Mouse (Mus musculus) midbrain, postnatal 0 days (tissue): Measurements from ENCODE around the gene Npm1. TPM values are rescaled to one million over a fixed set of nuclear protein-coding genes. Genes with fewer than 3 reads are reported as not detected.

ENCODE experiments used
- ATAC-seq: fragments of 200-750 bp; cut with Nextera tagmentation; 2 replicates; pipeline ENCODE4 v1.8.0; 2017; ENCODE audit warnings: moderate number of reproducible peaks, mild to moderate bottlenecking, moderate TSS enrichment, moderate library complexity; ENCODE audit not compliant: low FRiP score
- DNase-seq: peaks from one replicate; pipeline ENCODE4 v3.0.0-alpha.2; 2015; ENCODE audit warnings: low spot score
- H3K27ac ChIP-seq: fragments of 300-500 bp; sonication (generic); 2 replicates; pipeline ENCODE4 v1.5.1; 2014; ENCODE audit warnings: low read depth, mild to moderate bottlenecking, low read length, mixed read lengths
- H3K27me3 ChIP-seq: fragments of 300-500 bp; sonication (generic); 2 replicates; pipeline ENCODE4 v1.6.1; 2014; ENCODE audit warnings: low read length, control low read depth, mixed read lengths; ENCODE audit not compliant: insufficient read depth
- H3K36me3 ChIP-seq: fragments of 300-500 bp; sonication (generic); 2 replicates; pipeline ENCODE4 v1.6.1; 2014; ENCODE audit warnings: low read length, control low read depth, mixed read lengths; ENCODE audit not compliant: insufficient read depth
- H3K4me1 ChIP-seq: fragments of 300-500 bp; sonication (generic); 2 replicates; pipeline ENCODE4 v1.6.1; 2014; ENCODE audit warnings: mild to moderate bottlenecking, control low read depth, antibody characterized with exemption, low read length, mixed read lengths; ENCODE audit not compliant: insufficient read depth
- H3K4me2 ChIP-seq: fragments of 300-500 bp; sonication (generic); 2 replicates; pipeline ENCODE4 v1.6.1; 2014; ENCODE audit warnings: low read depth, mild to moderate bottlenecking, low read length, mixed read lengths; ENCODE audit not compliant: poor library complexity, severe bottlenecking
- H3K4me3 ChIP-seq: fragments of 300-500 bp; sonication (generic); 2 replicates; pipeline ENCODE4 v1.5.1; 2014; ENCODE audit warnings: low read depth, mild to moderate bottlenecking, low read length, moderate library complexity
- H3K9ac ChIP-seq: fragments of 300-500 bp; sonication (generic); replicated peaks from 2 replicates; pipeline ENCODE4 v1.6.1; 2014; ENCODE audit warnings: mild to moderate bottlenecking, low read length, moderate library complexity, mixed read lengths; ENCODE audit not compliant: poor library complexity, severe bottlenecking
- H3K9me3 ChIP-seq: fragments of 300-500 bp; sonication (generic); 2 replicates; pipeline ENCODE4 v1.6.1; 2016; ENCODE audit warnings: low read length, control low read depth
- CTCF ChIP-seq: IDR thresholded peaks from 2 replicates; pipeline ENCODE4 v1.5.1; 2016; ENCODE audit warnings: antibody characterized with exemption, mild to moderate bottlenecking
- WGBS: fragments of 180-500 bp; shearing (Covaris S2); extraction: QIAGEN DNeasy Blood & Tissue Kit; methylation state at CpG from one replicate; pipeline ENCODE4 v1.1.7; 2014; 5-methylcytosine and 5-hydroxymethylcytosine counted together
- polyA plus RNA-seq: library from polyadenylated mRNA; unstranded; fragments of >200 nt; fragmentation: Nextera tagmentation; extraction: Ambion mirVana; gene quantifications from 2 replicates; pipeline ENCODE4 v1.2.1, GENCODE M21; 2015
- total RNA-seq: library from RNA; depleted of rRNA; stranded (reverse); fragments of >200 nt; gene quantifications from 2 replicates; pipeline ENCODE4 v1.2.3, GENCODE M21; 2014; rRNA removed

The Npm1 gene
- total and polyA plus RNA-seq, 2 experiments from 2014 or later = 303 to 334 TPM

GRCm38 (mm10) chr11:33110111-33110510 lies 52.9 kb downstream of the Npm1 start:
- Histone ChIP-seq H3K9me3 (no peaks in the 10 kb centered on the region), H3K36me3 (no peaks in the 10 kb centered on the region), H3K9ac (no peak overlapping the region), H3K27ac (no peak overlapping the region), H3K4me2 (no peak overlapping the region), H3K27me3 (no peaks in the 10 kb centered on the region), H3K4me1 (no peaks in the 10 kb centered on the region), H3K4me3 (no peak overlapping the region)
- DNase-seq (no peak), ATAC-seq (no peak)
- no peak for TF ChIP-seq CTCF
- 85% methylated on average over 2 of the region's 2 CpGs for WGBS

DNA sequence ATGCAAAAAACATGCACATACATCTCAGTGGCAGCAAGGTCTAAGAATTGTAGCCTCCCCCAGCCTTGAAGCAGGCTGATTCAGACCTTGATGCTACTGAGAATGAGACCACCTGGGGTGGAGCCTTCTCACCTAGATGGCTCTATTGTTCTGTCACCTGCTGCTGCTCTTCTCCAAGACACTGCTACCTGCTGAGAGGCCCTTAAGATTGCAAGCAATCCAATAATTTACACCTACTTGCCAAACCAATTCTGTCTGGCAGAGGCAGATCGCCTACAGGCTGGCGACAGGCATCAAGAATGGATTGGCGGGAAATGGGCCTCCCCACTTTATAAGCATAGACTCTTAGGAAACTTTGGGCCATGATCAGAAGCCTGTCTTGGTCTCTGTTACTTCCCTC lies 55.5 kb downstream of the Npm1 start:
- Histone ChIP-seq H3K4me3 (no peak overlapping the region), H3K4me2 (no peak overlapping the region), H3K36me3 (no peaks in the 10 kb centered on the region), H3K4me1 (no peaks in the 10 kb centered on the region), H3K9ac (no peak overlapping the region), H3K27me3 (no peaks in the 10 kb centered on the region), H3K27ac (no peak overlapping the region), H3K9me3 (no peaks in the 10 kb centered on the region)
- DNase-seq (no peak), ATAC-seq (no peak)
- WGBS = 61% methylated on average over 3 of the region's 3 CpGs
- TF ChIP-seq CTCF = no peak

- no peaks in the 10 kb centered on the region for H3K27me3 ChIP-seq
- H3K4me1 ChIP-seq = no peaks in the 10 kb centered on the region
- no peaks in the 10 kb centered on the region for H3K36me3 ChIP-seq
- no peak overlapping the region for H3K4me3 ChIP-seq
- no peak overlapping the region for H3K9ac ChIP-seq
- H3K9me3 ChIP-seq = no peaks in the 10 kb centered on the region
- ATAC-seq = peak; percentile 49; the same call in 1 of the 2 replicates
- peak; percentile 72 for DNase-seq
- no peak for TF ChIP-seq CTCF
- no peak overlapping the region for H3K4me2 ChIP-seq
- no peak overlapping the region for H3K27ac ChIP-seq
- WGBS = 70% methylated on average over 8 of the region's 8 CpGs
Measured at GRCm38 (mm10) chr11:33104911-33105316, 58.1 kb downstream of the Npm1 start.

DNA sequence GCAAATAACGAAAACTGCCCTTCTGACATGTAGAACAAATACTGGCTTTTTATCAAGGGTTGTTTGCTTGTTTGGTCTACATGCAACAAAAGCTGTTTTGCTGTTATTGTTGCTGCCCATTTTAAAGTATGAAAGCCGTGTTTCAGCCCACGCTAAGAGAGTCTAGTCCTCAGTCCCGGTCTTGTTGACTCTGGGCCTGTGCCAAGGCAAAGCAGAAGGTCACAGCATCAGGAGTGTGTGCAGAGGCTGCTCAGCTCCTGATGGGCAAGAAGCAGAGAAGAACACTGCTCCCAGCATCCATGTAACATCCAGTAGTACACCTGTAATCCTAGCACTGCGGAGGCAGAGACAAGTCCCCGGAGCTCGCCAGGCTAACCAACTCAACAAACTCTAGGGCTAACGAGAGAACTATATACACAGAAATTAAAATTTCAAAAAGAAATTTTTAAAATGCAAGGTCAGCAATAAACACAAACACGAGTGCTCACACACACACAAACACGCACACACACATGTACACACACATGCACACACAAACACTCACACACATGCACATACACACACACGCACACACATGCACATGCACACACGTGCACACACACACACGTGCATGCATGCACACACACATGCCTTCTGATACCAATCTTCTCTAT lies 59.6 kb downstream of the Npm1 start:
- H3K4me2 ChIP-seq = no peak overlapping the region
- no peak for TF ChIP-seq CTCF
- no peaks in the 10 kb centered on the region for H3K9me3 ChIP-seq
- no peak overlapping the region for H3K9ac ChIP-seq
- ATAC-seq (no peak), DNase-seq (no peak)
- no peak overlapping the region for H3K27ac ChIP-seq
- no peaks in the 10 kb centered on the region for H3K36me3 ChIP-seq
- H3K27me3 ChIP-seq = no peaks in the 10 kb centered on the region
- H3K4me1 ChIP-seq = no peaks in the 10 kb centered on the region
- WGBS = 90% methylated on average over 13 of the region's 13 CpGs
- no peak overlapping the region for H3K4me3 ChIP-seq

Other genes with a start within 250 kb of the Npm1 start
- gene Fgf18, start 15.8 kb downstream of the Npm1 start, total RNA-seq = 6.7 and 10.8 TPM in 2 replicates
- 6.5 and 7.7 TPM in 2 replicates for gene Fgf18, start 15.8 kb downstream of the Npm1 start, polyA plus RNA-seq
- 2.5 and 7.2 TPM in 2 replicates for gene Tlx3, start 40.4 kb upstream of the Npm1 start, total RNA-seq
- gene Tlx3, start 40.4 kb upstream of the Npm1 start, polyA plus RNA-seq = 0.22 TPM in 1 of 2 replicates, not detected in the other
- 0.88 TPM in 1 of 2 replicates, not detected in the other for gene Gm12117, start 113.5 kb upstream of the Npm1 start, total RNA-seq
- not detected in 2 replicates for gene Gm12117, start 113.5 kb upstream of the Npm1 start, polyA plus RNA-seq